Comparison of ENCODE assay signal across 16 mouse cellular contexts in the genomic region with DNA sequence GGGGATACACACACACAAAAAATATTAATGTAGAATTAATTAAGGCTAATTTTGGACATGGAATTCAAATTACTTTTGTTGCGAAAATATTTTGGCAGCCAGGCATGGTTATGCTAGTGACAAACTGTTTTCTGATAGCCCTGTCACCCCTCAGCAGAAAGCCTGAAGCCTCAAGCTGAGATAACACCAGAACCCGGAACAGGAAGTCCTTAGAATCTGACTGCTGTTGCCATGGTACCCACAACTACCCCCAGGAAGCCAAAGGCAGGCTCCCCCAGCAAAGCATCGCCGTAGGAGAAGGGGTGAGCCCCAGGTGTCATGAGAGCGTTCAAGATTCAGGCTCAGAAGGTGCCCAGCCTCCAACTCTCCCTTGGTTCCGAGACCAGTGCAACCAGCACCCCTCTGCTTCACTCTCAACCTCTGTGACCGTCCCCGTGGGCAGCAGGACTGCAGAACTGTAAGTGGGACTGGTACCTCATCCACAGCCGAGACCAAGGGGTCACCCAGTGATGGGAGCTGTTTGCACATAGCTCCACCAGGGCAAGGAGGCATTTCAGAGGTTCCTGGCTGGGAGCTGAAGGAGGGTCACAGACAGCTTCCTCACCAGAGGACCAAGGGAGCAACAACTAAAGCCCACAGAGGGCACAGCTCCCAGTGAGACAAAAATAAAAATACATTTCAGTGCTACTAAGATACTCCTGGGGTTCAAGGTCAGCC. TPM values are rescaled to one million over a fixed set of nuclear protein-coding genes. Genes with fewer than 3 reads are reported as not detected.
DNase-seq lines count a peak whose midpoint lies in the region; ATAC-seq and TF ChIP-seq lines count a peak whose summit lies in the region.
"Had no signal": no experiment of that assay in that cellular context is flagged by ENCODE, and none has a peak within 500 bp of the region (broad histone marks: within the 10 kb centered on the region; RNA-seq: fewer than 3 reads in every experiment).

A gene (plus strand): TSS at position 156 of the 717 bp plus-strand sequence.

- TF ChIP-seq CTCF in thymus, adult 2 months (IDR thresholded peaks at IDR 0.05; ENCODE audit: borderline replicate concordance, control insufficient read depth, extremely low read depth, insufficient read depth, low read length, poor library complexity): no peak

- DNase-seq in heart, embryonic 10.5 days (ENCODE audit: low spot score): no peak
- DNase-seq in heart, adult 9 months (ENCODE audit: low spot score in 2 of 2): no peak
- peak; percentile 58 for DNase-seq in CD4-positive, CD25-positive, alpha-beta regulatory T cell, adult 2 months (ENCODE audit: low read depth, low spot score)
- DNase-seq in thymus, adult 2 months: peak; percentile 34
- DNase-seq in cerebellum, postnatal 14 days: no peak
- no peak for DNase-seq in left cerebral cortex, postnatal 14 days (ENCODE audit: low spot score in 2 of 2)
- DNase-seq: cerebellum, adult 11-12 months; gastrocnemius, postnatal 14 days had no signal

- 46% methylated on average over 9 of the region's 9 CpGs for WGBS in heart, embryonic 10.5 days
- WGBS in thymus, adult 2 months: 44% methylated on average over 9 of the region's 9 CpGs

- intact Hi-C loops in left cerebral cortex, postnatal 14 days (cut with DNase I): loop anchor here (5.0 kb wide), 1 partner anchor 138 kb away; no protein-coding TSS in a partner anchor

- H3K36me3 ChIP-seq in heart, embryonic 10.5 days: no peaks in the 10 kb centered on the region
- no peaks in the 10 kb centered on the region for H3K36me3 ChIP-seq in thymus, adult 2 months (ENCODE audit: control insufficient read depth, insufficient read depth, low read length)
- H3K36me3 ChIP-seq: limb, embryonic 12.5 days; liver, embryonic 15.5 days had no signal

- TF ChIP-seq POLR2A in thymus, adult 2 months (IDR thresholded peaks at IDR 0.05; ENCODE audit: control insufficient read depth, extremely low read depth, insufficient read depth, low read length, poor library complexity): no peak

- ATAC-seq in hematopoietic stem cell, adult 5-6 weeks (replicated peaks in 1 of 2; ENCODE audit: insufficient read depth in 1 of 2, low FRiP score in 2 of 2, low TSS enrichment in 1 of 2, low read depth in 1 of 2, poor library complexity in 2 of 2, severe bottlenecking in 2 of 2): peak; percentile 46 to 47; a peak in 2 of 4 replicates
- ATAC-seq in frontal cortex, adult (ENCODE audit: low TSS enrichment): no peak
- ATAC-seq: forebrain, embryonic 16.5 days had no signal

- peak within 1 kb of the TSS; percentile 38; the same call in 1 of the 2 replicates for H3K27ac ChIP-seq in heart, embryonic 10.5 days
- no peak within 1 kb of the TSS for H3K27ac ChIP-seq in thymus, adult 2 months (ENCODE audit: control insufficient read depth, insufficient read depth, low read length)
- H3K27ac ChIP-seq: limb, embryonic 12.5 days; liver, embryonic 15.5 days had no signal

- no peaks in the 10 kb centered on the region for H3K9me3 ChIP-seq in heart, embryonic 10.5 days
- H3K9me3 ChIP-seq: limb, embryonic 12.5 days; liver, embryonic 15.5 days had no signal

- no peaks in the 10 kb centered on the region for H3K27me3 ChIP-seq in heart, embryonic 10.5 days (ENCODE audit: insufficient read depth, poor library complexity, severe bottlenecking)
- H3K27me3 ChIP-seq in thymus, adult 2 months (ENCODE audit: control insufficient read depth, insufficient read depth, low read length): no peaks in the 10 kb centered on the region
- H3K27me3 ChIP-seq: limb, embryonic 12.5 days; liver, embryonic 15.5 days had no signal

- peaks cover 16% of the 10 kb centered on the region for H3K4me1 ChIP-seq in heart, embryonic 10.5 days
- H3K4me1 ChIP-seq in thymus, adult 2 months (replicated peaks; ENCODE audit: control insufficient read depth, insufficient read depth, low read length): peaks cover 8% of the 10 kb centered on the region
- H3K4me1 ChIP-seq: limb, embryonic 12.5 days; liver, embryonic 15.5 days had no signal

- no peak within 1 kb of the TSS for H3K4me3 ChIP-seq in heart, embryonic 10.5 days
- no peak within 1 kb of the TSS for H3K4me3 ChIP-seq in thymus, adult 2 months (ENCODE audit: control insufficient read depth, insufficient read depth, low read length)
- H3K4me3 ChIP-seq: limb, embryonic 12.5 days; liver, embryonic 15.5 days had no signal

RNA-seq across cellular contexts. Expression of the gene that starts here (rescaled TPM):
- polyA plus RNA-seq in heart, embryonic 10.5 days (2016; fragmentation: Nextera tagmentation; extraction: Ambion mirVana): 0.07 and 0.40 TPM in 2 replicates
- total RNA-seq in hematopoietic stem cell, adult 5-6 weeks (2017): 1.9 and 3.1 TPM in 2 replicates
- 0.13 and 0.15 TPM in 2 replicates for polyA plus RNA-seq in thymus, adult 2 months (2012; rRNA removed)
- total RNA-seq in left cerebral cortex, postnatal 14 days (2021): under 1 TPM; 0.15 to 0.42 TPM
- polyA plus RNA-seq: forebrain, embryonic 16.5 days; hindbrain, embryonic 11.5 days; limb, embryonic 12.5 days; liver, embryonic 15.5 days; midbrain, embryonic 14.5 days; neural tube, embryonic 11.5 days had no signal

Comparison
In these comparisons a context has a peak if more than half of its experiments do, and no peak if none do; other contexts are left out.
1. Peak in DNase-seq in thymus, adult 2 months; RNA of the gene not detected or under 1 TPM.